Mouse (Mus musculus) thymus, adult 2 months (tissue): ENCODE measurements around the gene 4930442H23Rik.

Experiments
- CTCF ChIP-seq: fragments of 200-500 bp; IDR thresholded peaks from 2 replicates; pipeline ENCODE4 v1.5.1; 2012; ENCODE audit warnings: mild to moderate bottlenecking, control low read depth, low read length, moderate library complexity, borderline replicate concordance; ENCODE audit not compliant: control insufficient read depth, poor library complexity, insufficient read depth; ENCODE audit errors: extremely low read depth
- POLR2A ChIP-seq: fragments of 200-500 bp; IDR thresholded peaks from 2 replicates; pipeline ENCODE4 v1.6.1; 2012; ENCODE audit warnings: mild to moderate bottlenecking, low read length, control low read depth, moderate library complexity; ENCODE audit not compliant: control insufficient read depth, poor library complexity, insufficient read depth; ENCODE audit errors: extremely low read depth

- TF ChIP-seq POLR2A: no peak
- no peak for TF ChIP-seq CTCF
These were observed 14.6 kb upstream of the 4930442H23Rik start for GRCm38 (mm10) chr10:81198230-81198629.
